Mouse (Mus musculus): ENCODE data around the gene Klf12. TPM values are rescaled to one million over a fixed set of nuclear protein-coding genes. Genes with fewer than 3 reads are reported as not detected.

Klf12 gene
- polyA plus RNA-seq, 1 experiment = 1.4 TPM

- Histone ChIP-seq H3K27me3 (ENCODE audit: control insufficient read depth, insufficient read depth, insufficient read length) (no peaks in the 10 kb centered on the region), H3K4me2 (ENCODE audit: low read depth) (no peak overlapping the region), H3K79me2 (ENCODE audit: control insufficient read depth, insufficient read depth) (no peaks in the 10 kb centered on the region), H3K36me3 (ENCODE audit: control insufficient read depth, insufficient read depth) (no peaks in the 10 kb centered on the region), H3ac (ENCODE audit: control insufficient read depth, insufficient read length) (no peak overlapping the region), H3K4me3 (no peak overlapping the region)
- no peak for TF ChIP-seq MAX (IDR thresholded peaks at IDR 0.05; ENCODE audit: low read depth)
- no peak for TF ChIP-seq POLR2AphosphoS2 (IDR thresholded peaks at IDR 0.05; ENCODE audit: insufficient read length, low read depth)
- TF ChIP-seq POLR2A (IDR thresholded peaks at IDR 0.05; ENCODE audit: insufficient read length, low read depth) = no peak
- no peak for TF ChIP-seq CEBPB (IDR thresholded peaks at IDR 0.05; ENCODE audit: insufficient read depth, poor library complexity, severe bottlenecking)
- TF ChIP-seq E2F4 (IDR thresholded peaks at IDR 0.05; ENCODE audit: insufficient read depth) = no peak
- TF ChIP-seq MYOG (IDR thresholded peaks at IDR 0.05; ENCODE audit: control insufficient read depth in 1 of 3, insufficient read depth in 1 of 3, insufficient read length in 2 of 3, low read depth in 2 of 3) = no peak
- no peak for TF ChIP-seq TCF12 (IDR thresholded peaks at IDR 0.05; ENCODE audit: insufficient read depth, poor library complexity, severe bottlenecking)
- TF ChIP-seq USF1 (IDR thresholded peaks at IDR 0.05; ENCODE audit: low read depth) = no peak
- no peak for TF ChIP-seq SRF (IDR thresholded peaks at IDR 0.05; ENCODE audit: control insufficient read depth, insufficient read length, low read depth)
- no peak for TF ChIP-seq MYOD1 (IDR thresholded peaks at IDR 0.05; ENCODE audit: control insufficient read depth in 1 of 3, insufficient read length in 2 of 3, low read depth in 2 of 3)
- no peak for TF ChIP-seq REST (IDR thresholded peaks at IDR 0.05; ENCODE audit: insufficient read depth, insufficient read length)
- TF ChIP-seq TCF3 (IDR thresholded peaks at IDR 0.05; ENCODE audit: insufficient read length, low read depth) = no peak
Observed at GRCm38 (mm10) chr14:100211826-100212117, 72.7 kb downstream of the Klf12 start.

GRCm38 (mm10) chr14:100211036-100211825 lies 73.2 kb downstream of the Klf12 start:
- H3K4me3 ChIP-seq = no peak overlapping the region
- H3K27me3 ChIP-seq (ENCODE audit: control insufficient read depth, insufficient read depth, insufficient read length) = no peaks in the 10 kb centered on the region
- no peaks in the 10 kb centered on the region for H3K36me3 ChIP-seq (ENCODE audit: control insufficient read depth, insufficient read depth)
- H3ac ChIP-seq (ENCODE audit: control insufficient read depth, insufficient read length) = no peak overlapping the region
- TF ChIP-seq CEBPB (IDR thresholded peaks at IDR 0.05; ENCODE audit: insufficient read depth, poor library complexity, severe bottlenecking) (no peak), POLR2AphosphoS2 (IDR thresholded peaks at IDR 0.05; ENCODE audit: insufficient read length, low read depth) (no peak), MAX (IDR thresholded peaks at IDR 0.05; ENCODE audit: low read depth) (no peak), USF1 (IDR thresholded peaks at IDR 0.05; ENCODE audit: low read depth) (no peak), REST (IDR thresholded peaks at IDR 0.05; ENCODE audit: insufficient read depth, insufficient read length) (no peak), TCF12 (IDR thresholded peaks at IDR 0.05; ENCODE audit: insufficient read depth, poor library complexity, severe bottlenecking) (no peak), SRF (IDR thresholded peaks at IDR 0.05; ENCODE audit: control insufficient read depth, insufficient read length, low read depth) (no peak), MYOD1 (IDR thresholded peaks at IDR 0.05; ENCODE audit: control insufficient read depth in 1 of 3, insufficient read length in 2 of 3, low read depth in 2 of 3) (no peak), MYOG (IDR thresholded peaks at IDR 0.05; ENCODE audit: control insufficient read depth in 1 of 3, insufficient read depth in 1 of 3, insufficient read length in 2 of 3, low read depth in 2 of 3) (no peak), POLR2A (IDR thresholded peaks at IDR 0.05; ENCODE audit: insufficient read length, low read depth) (no peak), E2F4 (IDR thresholded peaks at IDR 0.05; ENCODE audit: insufficient read depth) (no peak), TCF3 (IDR thresholded peaks at IDR 0.05; ENCODE audit: insufficient read length, low read depth) (no peak)
- H3K4me2 ChIP-seq (ENCODE audit: low read depth) = no peak overlapping the region
- H3K79me2 ChIP-seq (ENCODE audit: control insufficient read depth, insufficient read depth) = no peaks in the 10 kb centered on the region

- H3K79me2 ChIP-seq (ENCODE audit: control insufficient read depth, insufficient read depth) = no peaks in the 10 kb centered on the region
- no peak overlapping the region for H3K4me2 ChIP-seq (ENCODE audit: low read depth)
- no peaks in the 10 kb centered on the region for H3K27me3 ChIP-seq (ENCODE audit: control insufficient read depth, insufficient read depth, insufficient read length)
- H3ac ChIP-seq (ENCODE audit: control insufficient read depth, insufficient read length) = no peak overlapping the region
- no peak overlapping the region for H3K4me3 ChIP-seq
- H3K36me3 ChIP-seq (ENCODE audit: control insufficient read depth, insufficient read depth) = no peaks in the 10 kb centered on the region
- no peak for TF ChIP-seq SRF (IDR thresholded peaks at IDR 0.05; ENCODE audit: control insufficient read depth, insufficient read length, low read depth)
- TF ChIP-seq MYOG (IDR thresholded peaks at IDR 0.05; ENCODE audit: control insufficient read depth in 1 of 3, insufficient read depth in 1 of 3, insufficient read length in 2 of 3, low read depth in 2 of 3) = no peak
- TF ChIP-seq CEBPB (IDR thresholded peaks at IDR 0.05; ENCODE audit: insufficient read depth, poor library complexity, severe bottlenecking) = no peak
- TF ChIP-seq E2F4 (IDR thresholded peaks at IDR 0.05; ENCODE audit: insufficient read depth) = no peak
- no peak for TF ChIP-seq TCF3 (IDR thresholded peaks at IDR 0.05; ENCODE audit: insufficient read length, low read depth)
- TF ChIP-seq MYOD1 (IDR thresholded peaks at IDR 0.05; ENCODE audit: control insufficient read depth in 1 of 3, insufficient read length in 2 of 3, low read depth in 2 of 3) = no peak
- TF ChIP-seq REST (IDR thresholded peaks at IDR 0.05; ENCODE audit: insufficient read depth, insufficient read length) = no peak
Observed at GRCm38 (mm10) chr14:100209814-100210419, 74.6 kb downstream of the Klf12 start.

- TF ChIP-seq MYOG (IDR thresholded peaks at IDR 0.05; ENCODE audit: control insufficient read depth in 1 of 3, insufficient read depth in 1 of 3, insufficient read length in 2 of 3, low read depth in 2 of 3) (no peak), MYOD1 (IDR thresholded peaks at IDR 0.05; ENCODE audit: control insufficient read depth in 1 of 3, insufficient read length in 2 of 3, low read depth in 2 of 3) (no peak), POLR2A (IDR thresholded peaks at IDR 0.05; ENCODE audit: insufficient read length, low read depth) (no peak), POLR2AphosphoS2 (IDR thresholded peaks at IDR 0.05; ENCODE audit: insufficient read length, low read depth) (no peak), REST (IDR thresholded peaks at IDR 0.05; ENCODE audit: insufficient read depth, insufficient read length) (no peak), CEBPB (IDR thresholded peaks at IDR 0.05; ENCODE audit: insufficient read depth, poor library complexity, severe bottlenecking) (no peak), USF1 (IDR thresholded peaks at IDR 0.05; ENCODE audit: low read depth) (no peak), SRF (IDR thresholded peaks at IDR 0.05; ENCODE audit: control insufficient read depth, insufficient read length, low read depth) (no peak), MAX (IDR thresholded peaks at IDR 0.05; ENCODE audit: low read depth) (no peak), TCF12 (IDR thresholded peaks at IDR 0.05; ENCODE audit: insufficient read depth, poor library complexity, severe bottlenecking) (no peak), E2F4 (IDR thresholded peaks at IDR 0.05; ENCODE audit: insufficient read depth) (no peak), TCF3 (IDR thresholded peaks at IDR 0.05; ENCODE audit: insufficient read length, low read depth) (no peak)
Observed at GRCm38 (mm10) chr14:100207081-100207480, 77.4 kb downstream of the Klf12 start.

More at GRCm38 (mm10) chr14:100207081-100207480, 77.4 kb downstream of the Klf12 start:
- H3K27me3 ChIP-seq (ENCODE audit: control insufficient read depth, insufficient read depth, insufficient read length) = no peaks in the 10 kb centered on the region
- H3K4me3 ChIP-seq = no peak overlapping the region
- no peak overlapping the region for H3ac ChIP-seq (ENCODE audit: control insufficient read depth, insufficient read length)
- H3K4me2 ChIP-seq (ENCODE audit: low read depth) = no peak overlapping the region
- H3K36me3 ChIP-seq (ENCODE audit: control insufficient read depth, insufficient read depth) = no peaks in the 10 kb centered on the region
- H3K79me2 ChIP-seq (ENCODE audit: control insufficient read depth, insufficient read depth) = no peaks in the 10 kb centered on the region
